Mouse (Mus musculus) T-helper 2 cell (primary cell): ENCODE measurements around the gene Sf1.

ENCODE experiments used
- in situ Hi-C: fragments of 300-600 bp; cut with MboI, MseI; formaldehyde crosslinking; loops from one replicate; pipeline ENCODE4 v1.15.1; 2025; ENCODE audit warnings: high pct_unique_total_duplicates

Gene Sf1

GRCm38 (mm10) chr19:6396237-6396636, 32.7 kb downstream of the Sf1 start:
- in situ Hi-C loops: no loop called here

- in situ Hi-C loops: no loop called here
These were observed 34.2 kb downstream of the Sf1 start for GRCm38 (mm10) chr19:6397582-6398249.

- in situ Hi-C loops: no loop called here
These were observed 35.2 kb downstream of the Sf1 start for GRCm38 (mm10) chr19:6398447-6399284.

GRCm38 (mm10) chr19:6399285-6400095, 36.0 kb downstream of the Sf1 start, which contains the start of gene Rasgrp2:
Gene Rasgrp2, plus strand, starts transcription at chr19:6399340.
- in situ Hi-C loops: no loop called here

GRCm38 (mm10) chr19:6400096-6401086, 36.9 kb downstream of the Sf1 start:
- in situ Hi-C loops: no loop called here

- in situ Hi-C loops: no loop called here
These were observed 37.8 kb downstream of the Sf1 start for GRCm38 (mm10) chr19:6401131-6401815.

GRCm38 (mm10) chr19:6401951-6402350, 38.5 kb downstream of the Sf1 start:
- in situ Hi-C loops: no loop called here

GRCm38 (mm10) chr19:6403869-6404268, 40.4 kb downstream of the Sf1 start:
- in situ Hi-C loops: no loop called here

- in situ Hi-C loops: no loop called here
These were observed 41.9 kb downstream of the Sf1 start for GRCm38 (mm10) chr19:6405433-6405832.

- in situ Hi-C loops: no loop called here
These were observed 43.6 kb downstream of the Sf1 start for GRCm38 (mm10) chr19:6407109-6407508.

GRCm38 (mm10) chr19:6407816-6408510, 44.5 kb downstream of the Sf1 start:
- in situ Hi-C loops: no loop called here

- in situ Hi-C loops: no loop called here
These were observed 45.3 kb downstream of the Sf1 start for GRCm38 (mm10) chr19:6408749-6409148.

GRCm38 (mm10) chr19:6409176-6409575, 45.7 kb downstream of the Sf1 start:
- in situ Hi-C loops: no loop called here

GRCm38 (mm10) chr19:6409936-6410335, 46.4 kb downstream of the Sf1 start:
- in situ Hi-C loops: no loop called here

- in situ Hi-C loops: no loop called here
These were observed 49.3 kb downstream of the Sf1 start for GRCm38 (mm10) chr19:6412798-6413197.

- in situ Hi-C loops: loop anchor here (5.0 kb wide), 1 partner anchor 62 kb away; no protein-coding TSS in a partner anchor
These were observed 52.0 kb downstream of the Sf1 start for GRCm38 (mm10) chr19:6415454-6415853.

- in situ Hi-C loops: loop anchor here (5.0 kb wide), 1 partner anchor 61 kb away; no protein-coding TSS in a partner anchor
These were observed 52.8 kb downstream of the Sf1 start for GRCm38 (mm10) chr19:6416124-6416770.

GRCm38 (mm10) chr19:6416894-6417761, 53.6 kb downstream of the Sf1 start:
- in situ Hi-C loops: loop anchor here (5.0 kb wide), 1 partner anchor 60 kb away; no protein-coding TSS in a partner anchor
